Comparison of ENCODE assay signal across 12 mouse cellular contexts in genomic region chr7:133487887-133488630, GRCm38 (mm10).
DNase-seq lines count a peak whose midpoint lies in the region; ATAC-seq and TF ChIP-seq lines count a peak whose summit lies in the region.
"Had no signal": no experiment of that assay in that cellular context is flagged by ENCODE, and none has a peak within 500 bp of the region (broad histone marks: within the 10 kb centered on the region; RNA-seq: fewer than 3 reads in every experiment).

No protein-coding gene starts in this region.

- TF ChIP-seq CTCF in forebrain, postnatal 0 days (IDR thresholded peaks at IDR 0.05; ENCODE audit: low read depth), result no peak

- ATAC-seq in forebrain, embryonic 11.5 days (replicated peaks; ENCODE audit: low FRiP score), result no peak
- no peak for ATAC-seq in forebrain, embryonic 13.5 days
- ATAC-seq in midbrain, embryonic 14.5 days (ENCODE audit: low FRiP score, low TSS enrichment), result no peak
- ATAC-seq in midbrain, embryonic 15.5 days (replicated peaks), result no peak
- ATAC-seq in embryonic facial prominence, embryonic 14.5 days (ENCODE audit: low read depth), result 0 out of 2 replicates have a peak, but pooled peaks have one; percentile 65
- ATAC-seq in forebrain, postnatal 0 days, result no peak
- ATAC-seq: Patski had no signal

- no peak overlapping the region for H3K4me2 ChIP-seq in forebrain, embryonic 11.5 days (ENCODE audit: low read depth, low read length, severe bottlenecking)
- H3K4me2 ChIP-seq in forebrain, embryonic 13.5 days, result no peak overlapping the region
- no peak overlapping the region for H3K4me2 ChIP-seq in midbrain, embryonic 14.5 days (ENCODE audit: low read length)
- H3K4me2 ChIP-seq in midbrain, embryonic 15.5 days, result no peak overlapping the region
- H3K4me2 ChIP-seq in embryonic facial prominence, embryonic 14.5 days (ENCODE audit: low read depth, low read length), result no peak overlapping the region
- H3K4me2 ChIP-seq in forebrain, postnatal 0 days (ENCODE audit: low read depth), result no peak overlapping the region
- H3K4me2 ChIP-seq: heart, embryonic 15.5 days; liver, embryonic 15.5 days had no signal

- no peaks in the 10 kb centered on the region for H3K9me3 ChIP-seq in forebrain, embryonic 11.5 days (ENCODE audit: control insufficient read depth, low read length)
- no peaks in the 10 kb centered on the region for H3K9me3 ChIP-seq in forebrain, embryonic 13.5 days (replicated peaks)
- H3K9me3 ChIP-seq in midbrain, embryonic 14.5 days (ENCODE audit: control insufficient read depth, low read length), result no peaks in the 10 kb centered on the region
- H3K9me3 ChIP-seq in midbrain, embryonic 15.5 days, result no peaks in the 10 kb centered on the region
- no peaks in the 10 kb centered on the region for H3K9me3 ChIP-seq in embryonic facial prominence, embryonic 14.5 days (ENCODE audit: control insufficient read depth, low read length)
- H3K9me3 ChIP-seq in forebrain, postnatal 0 days (ENCODE audit: low read length), result no peaks in the 10 kb centered on the region
- H3K9me3 ChIP-seq: heart, embryonic 15.5 days; liver, embryonic 15.5 days had no signal

- no peak overlapping the region for H3K27ac ChIP-seq in forebrain, embryonic 11.5 days (ENCODE audit: low read depth, low read length)
- H3K27ac ChIP-seq in forebrain, embryonic 13.5 days, result no peak overlapping the region
- no peak overlapping the region for H3K27ac ChIP-seq in midbrain, embryonic 14.5 days (replicated peaks; ENCODE audit: low read depth, low read length)
- no peak overlapping the region for H3K27ac ChIP-seq in midbrain, embryonic 15.5 days
- H3K27ac ChIP-seq in embryonic facial prominence, embryonic 14.5 days (replicated peaks; ENCODE audit: low read depth, low read length), result no peak overlapping the region
- no peak overlapping the region for H3K27ac ChIP-seq in forebrain, postnatal 0 days (ENCODE audit: low read depth, low read length)
- H3K27ac ChIP-seq: heart, embryonic 15.5 days; liver, embryonic 15.5 days had no signal

- H3K27me3 ChIP-seq in forebrain, embryonic 11.5 days (ENCODE audit: control insufficient read depth, insufficient read depth, low read length), result no peaks in the 10 kb centered on the region
- H3K27me3 ChIP-seq in forebrain, embryonic 13.5 days, result no peaks in the 10 kb centered on the region
- no peaks in the 10 kb centered on the region for H3K27me3 ChIP-seq in midbrain, embryonic 14.5 days (ENCODE audit: control insufficient read depth, insufficient read depth, low read length)
- H3K27me3 ChIP-seq in midbrain, embryonic 15.5 days (replicated peaks), result no peaks in the 10 kb centered on the region; the same call in 1 of the 2 replicates
- H3K27me3 ChIP-seq in embryonic facial prominence, embryonic 14.5 days (replicated peaks; ENCODE audit: control insufficient read depth, insufficient read depth, low read length), result no peaks in the 10 kb centered on the region
- H3K27me3 ChIP-seq in forebrain, postnatal 0 days (ENCODE audit: insufficient read depth, low read length), result no peaks in the 10 kb centered on the region
- H3K27me3 ChIP-seq: heart, embryonic 15.5 days; liver, embryonic 15.5 days; Patski had no signal

- no peaks in the 10 kb centered on the region for H3K36me3 ChIP-seq in forebrain, embryonic 11.5 days (ENCODE audit: control insufficient read depth, insufficient read depth, low read length)
- no peaks in the 10 kb centered on the region for H3K36me3 ChIP-seq in forebrain, embryonic 13.5 days (ENCODE audit: poor library complexity, severe bottlenecking)
- no peaks in the 10 kb centered on the region for H3K36me3 ChIP-seq in midbrain, embryonic 14.5 days (ENCODE audit: control insufficient read depth, insufficient read depth, low read length)
- H3K36me3 ChIP-seq in midbrain, embryonic 15.5 days (replicated peaks), result no peaks in the 10 kb centered on the region
- H3K36me3 ChIP-seq in embryonic facial prominence, embryonic 14.5 days (ENCODE audit: control insufficient read depth, insufficient read depth, low read length), result no peaks in the 10 kb centered on the region
- no peaks in the 10 kb centered on the region for H3K36me3 ChIP-seq in forebrain, postnatal 0 days (ENCODE audit: insufficient read depth)
- H3K36me3 ChIP-seq: heart, embryonic 15.5 days; liver, embryonic 15.5 days had no signal

- WGBS in forebrain, embryonic 11.5 days, result 63% methylated on average over 7 of the region's 7 CpGs
- WGBS in forebrain, embryonic 13.5 days, result 65% methylated on average over 7 of the region's 7 CpGs
- 56% methylated on average over 7 of the region's 7 CpGs for WGBS in midbrain, embryonic 14.5 days
- WGBS in midbrain, embryonic 15.5 days, result 54% methylated on average over 7 of the region's 7 CpGs
- 40% methylated on average over 7 of the region's 7 CpGs for WGBS in embryonic facial prominence, embryonic 14.5 days
- WGBS in forebrain, postnatal 0 days, result 63% methylated on average over 7 of the region's 7 CpGs

- H3K9ac ChIP-seq in forebrain, embryonic 11.5 days (ENCODE audit: low read length), result no peak overlapping the region
- H3K9ac ChIP-seq in forebrain, embryonic 13.5 days, result no peak overlapping the region
- no peak overlapping the region for H3K9ac ChIP-seq in midbrain, embryonic 14.5 days (replicated peaks; ENCODE audit: low read length)
- H3K9ac ChIP-seq in midbrain, embryonic 15.5 days, result no peak overlapping the region
- H3K9ac ChIP-seq in embryonic facial prominence, embryonic 14.5 days (ENCODE audit: low read depth, low read length), result no peak overlapping the region
- no peak overlapping the region for H3K9ac ChIP-seq in forebrain, postnatal 0 days
- H3K9ac ChIP-seq: heart, embryonic 15.5 days; liver, embryonic 15.5 days had no signal

- DNase-seq in forebrain, embryonic 11.5 days (ENCODE audit: low spot score), result peak; percentile 47
- peak; percentile 46 for DNase-seq in midbrain, embryonic 14.5 days
- DNase-seq in embryonic facial prominence, embryonic 14.5 days (ENCODE audit: low spot score), result peak; percentile 74
- DNase-seq in lung, postnatal 36 days, result peak; percentile 54
- DNase-seq in forebrain, postnatal 0 days, result no peak
- no peak for DNase-seq in urinary bladder, postnatal 36 days (ENCODE audit: low spot score in 2 of 2)
- DNase-seq: kidney, adult 9 months had no signal

- no peaks in the 10 kb centered on the region for H3K4me1 ChIP-seq in forebrain, embryonic 11.5 days (replicated peaks; ENCODE audit: control insufficient read depth, insufficient read depth, low read length)
- 0 out of 2 replicates have a peak, but pooled peaks cover 4% of the 10 kb centered on the region for H3K4me1 ChIP-seq in forebrain, embryonic 13.5 days
- no peaks in the 10 kb centered on the region for H3K4me1 ChIP-seq in midbrain, embryonic 14.5 days (ENCODE audit: control insufficient read depth, insufficient read depth, low read length)
- no peaks in the 10 kb centered on the region for H3K4me1 ChIP-seq in midbrain, embryonic 15.5 days
- peaks cover 9% of the 10 kb centered on the region for H3K4me1 ChIP-seq in embryonic facial prominence, embryonic 14.5 days (ENCODE audit: control insufficient read depth, insufficient read depth, low read length)
- H3K4me1 ChIP-seq in forebrain, postnatal 0 days (ENCODE audit: insufficient read depth), result peaks cover 10% of the 10 kb centered on the region
- H3K4me1 ChIP-seq: heart, embryonic 15.5 days; liver, embryonic 15.5 days had no signal

- H3K4me3 ChIP-seq in forebrain, embryonic 11.5 days (ENCODE audit: low read depth, low read length), result no peak overlapping the region
- H3K4me3 ChIP-seq in forebrain, embryonic 13.5 days, result no peak overlapping the region
- H3K4me3 ChIP-seq in midbrain, embryonic 14.5 days (replicated peaks; ENCODE audit: low read depth, low read length), result no peak overlapping the region
- H3K4me3 ChIP-seq in midbrain, embryonic 15.5 days, result no peak overlapping the region
- H3K4me3 ChIP-seq in embryonic facial prominence, embryonic 14.5 days (ENCODE audit: low read depth, low read length), result no peak overlapping the region
- no peak overlapping the region for H3K4me3 ChIP-seq in forebrain, postnatal 0 days (ENCODE audit: low read depth, low read length)
- H3K4me3 ChIP-seq: heart, embryonic 15.5 days; liver, embryonic 15.5 days had no signal

Comparison
In these comparisons a context has a peak if more than half of its experiments do, and no peak if none do; other contexts are left out.
1. DNase-seq: peak in forebrain, embryonic 11.5 days (single experiment), midbrain, embryonic 14.5 days (single experiment), embryonic facial prominence, embryonic 14.5 days (single experiment) and lung, postnatal 36 days (single experiment); none in forebrain, postnatal 0 days (single experiment) and urinary bladder, postnatal 36 days (0 of 2).